Mouse (Mus musculus) midbrain, postnatal 0 days (tissue): ENCODE measurements around the gene Espn. TPM values are rescaled to one million over a fixed set of nuclear protein-coding genes. Genes with fewer than 3 reads are reported as not detected.

Experiments
- ATAC-seq: fragments of 200-750 bp; cut with Nextera tagmentation; 2 replicates; pipeline ENCODE4 v1.8.0; 2017; ENCODE audit warnings: moderate number of reproducible peaks, mild to moderate bottlenecking, moderate TSS enrichment, moderate library complexity; ENCODE audit not compliant: low FRiP score
- DNase-seq: peaks from one replicate; pipeline ENCODE4 v3.0.0-alpha.2; 2015; ENCODE audit warnings: low spot score
- H3K27ac ChIP-seq: fragments of 300-500 bp; sonication (generic); 2 replicates; pipeline ENCODE4 v1.5.1; 2014; ENCODE audit warnings: low read depth, mild to moderate bottlenecking, low read length, mixed read lengths
- H3K27me3 ChIP-seq: fragments of 300-500 bp; sonication (generic); 2 replicates; pipeline ENCODE4 v1.6.1; 2014; ENCODE audit warnings: low read length, control low read depth, mixed read lengths; ENCODE audit not compliant: insufficient read depth
- H3K36me3 ChIP-seq: fragments of 300-500 bp; sonication (generic); 2 replicates; pipeline ENCODE4 v1.6.1; 2014; ENCODE audit warnings: low read length, control low read depth, mixed read lengths; ENCODE audit not compliant: insufficient read depth
- H3K4me1 ChIP-seq: fragments of 300-500 bp; sonication (generic); 2 replicates; pipeline ENCODE4 v1.6.1; 2014; ENCODE audit warnings: mild to moderate bottlenecking, control low read depth, antibody characterized with exemption, low read length, mixed read lengths; ENCODE audit not compliant: insufficient read depth
- H3K4me2 ChIP-seq: fragments of 300-500 bp; sonication (generic); 2 replicates; pipeline ENCODE4 v1.6.1; 2014; ENCODE audit warnings: low read depth, mild to moderate bottlenecking, low read length, mixed read lengths; ENCODE audit not compliant: poor library complexity, severe bottlenecking
- H3K4me3 ChIP-seq: fragments of 300-500 bp; sonication (generic); 2 replicates; pipeline ENCODE4 v1.5.1; 2014; ENCODE audit warnings: low read depth, mild to moderate bottlenecking, low read length, moderate library complexity
- H3K9ac ChIP-seq: fragments of 300-500 bp; sonication (generic); replicated peaks from 2 replicates; pipeline ENCODE4 v1.6.1; 2014; ENCODE audit warnings: mild to moderate bottlenecking, low read length, moderate library complexity, mixed read lengths; ENCODE audit not compliant: poor library complexity, severe bottlenecking
- H3K9me3 ChIP-seq: fragments of 300-500 bp; sonication (generic); 2 replicates; pipeline ENCODE4 v1.6.1; 2016; ENCODE audit warnings: low read length, control low read depth
- CTCF ChIP-seq: IDR thresholded peaks from 2 replicates; pipeline ENCODE4 v1.5.1; 2016; ENCODE audit warnings: antibody characterized with exemption, mild to moderate bottlenecking
- WGBS: fragments of 180-500 bp; shearing (Covaris S2); extraction: QIAGEN DNeasy Blood & Tissue Kit; methylation state at CpG from one replicate; pipeline ENCODE4 v1.1.7; 2014; 5-methylcytosine and 5-hydroxymethylcytosine counted together
- polyA plus RNA-seq: library from polyadenylated mRNA; unstranded; fragments of >200 nt; fragmentation: Nextera tagmentation; extraction: Ambion mirVana; gene quantifications from 2 replicates; pipeline ENCODE4 v1.2.1, GENCODE M21; 2015
- total RNA-seq: library from RNA; depleted of rRNA; stranded (reverse); fragments of >200 nt; gene quantifications from 2 replicates; pipeline ENCODE4 v1.2.3, GENCODE M21; 2014

The Espn gene
- total and polyA plus RNA-seq, 2 experiments from 2014 or later, result 0.22 to 0.53 TPM

- no peak for DNase-seq
- H3K9me3 ChIP-seq, result no peaks in the 10 kb centered on the region
- H3K9ac ChIP-seq, result no peak overlapping the region; the same call in 1 of the 2 replicates
- H3K4me2 ChIP-seq, result no peak overlapping the region
- H3K36me3 ChIP-seq, result no peaks in the 10 kb centered on the region
- TF ChIP-seq CTCF, result no peak
- 90% methylated on average over 10 of the region's 10 CpGs for WGBS
- H3K27ac ChIP-seq, result no peak overlapping the region
- no peak overlapping the region for H3K4me3 ChIP-seq
- peaks cover 13% of the 10 kb centered on the region for H3K4me1 ChIP-seq
- H3K27me3 ChIP-seq, result no peaks in the 10 kb centered on the region
- ATAC-seq, result no peak
Measured at GRCm38 (mm10) chr4:152182205-152182604, 30.0 kb upstream of the Espn start.

- ATAC-seq, result no peak
- H3K9me3 ChIP-seq, result no peaks in the 10 kb centered on the region
- peak overlapping the region; percentile 74 for H3K4me2 ChIP-seq
- peak overlapping the region; percentile 85; the same call in 1 of the 2 replicates for H3K4me3 ChIP-seq
- no peak overlapping the region for H3K27ac ChIP-seq
- DNase-seq, result no peak
- no peaks in the 10 kb centered on the region for H3K27me3 ChIP-seq
- no peak overlapping the region for H3K9ac ChIP-seq
- no peak for TF ChIP-seq CTCF
- WGBS, result 83% methylated on average over 16 of the region's 16 CpGs
- H3K36me3 ChIP-seq, result no peaks in the 10 kb centered on the region
- H3K4me1 ChIP-seq, result peaks cover 5% of the 10 kb centered on the region; the same call in 1 of the 2 replicates
Measured at GRCm38 (mm10) chr4:152179946-152180660, 27.9 kb upstream of the Espn start.

- WGBS, result 21% methylated on average over 16 of the region's 16 CpGs
- H3K27ac ChIP-seq, result peak overlapping the region; percentile 80
Measured at GRCm38 (mm10) chr4:152178916-152179705, 26.9 kb upstream of the Espn start.

GRCm38 (mm10) chr4:152178344-152178864 is 26.2 kb upstream of the Espn start:
- Histone ChIP-seq H3K27me3 (no peaks in the 10 kb centered on the region), H3K9me3 (no peaks in the 10 kb centered on the region), H3K4me1 (peaks cover 5% of the 10 kb centered on the region; the same call in 1 of the 2 replicates), H3K9ac (peak overlapping the region; percentile 86), H3K4me2 (peak overlapping the region; percentile 74), H3K36me3 (no peaks in the 10 kb centered on the region), H3K4me3 (peak overlapping the region; percentile 85), H3K27ac (peak overlapping the region; percentile 80)
- DNase-seq (no peak), ATAC-seq (peak; percentile 62)
- no peak for TF ChIP-seq CTCF
- 1% methylated on average over 35 of the region's 35 CpGs for WGBS

More at GRCm38 (mm10) chr4:152178916-152179705, 26.9 kb upstream of the Espn start:
- Histone ChIP-seq H3K4me3 (peak overlapping the region; percentile 85), H3K9ac (peak overlapping the region; percentile 86), H3K36me3 (no peaks in the 10 kb centered on the region), H3K4me2 (peak overlapping the region; percentile 74), H3K4me1 (peaks cover 5% of the 10 kb centered on the region; the same call in 1 of the 2 replicates), H3K9me3 (no peaks in the 10 kb centered on the region), H3K27me3 (no peaks in the 10 kb centered on the region)
- ATAC-seq, result no peak
- no peak for DNase-seq
- no peak for TF ChIP-seq CTCF

GRCm38 (mm10) chr4:152177537-152178343 is 25.6 kb upstream of the Espn start, which contains the start of gene Acot7:
TSS of gene Acot7 (plus strand) at chr4:152178134.
- no peaks in the 10 kb centered on the region for H3K9me3 ChIP-seq
- 0 out of 2 replicates have a peak, but pooled peaks have one; percentile 8 for TF ChIP-seq CTCF
- peak within 1 kb of the TSS; percentile 85 for H3K4me3 ChIP-seq
- H3K27me3 ChIP-seq, result no peaks in the 10 kb centered on the region
- peak within 1 kb of the TSS; percentile 74 for H3K4me2 ChIP-seq
- peak within 1 kb of the TSS; percentile 80 for H3K27ac ChIP-seq
- peak; percentile 93 for ATAC-seq
- peak; percentile 95 for DNase-seq
- WGBS, result under 1% methylated on average over 78 of the region's 108 CpGs
- H3K4me1 ChIP-seq, result peaks cover 5% of the 10 kb centered on the region; the same call in 1 of the 2 replicates
- H3K9ac ChIP-seq, result peak within 1 kb of the TSS; percentile 86
- H3K36me3 ChIP-seq, result no peaks in the 10 kb centered on the region
